Mouse (Mus musculus) urinary bladder, postnatal 25 days (tissue): ENCODE data around the gene Nbea.
"Not testable (repeated sequence)": the region's sequence is repeated elsewhere in the genome, so short reads cannot be mapped to it uniquely, and the experiment has no call there.

Source experiments
- DNase-seq: peaks from one replicate; pipeline ENCODE4 v3.0.0; 2022; ENCODE audit warnings: low spot score

Nbea gene

DNA sequence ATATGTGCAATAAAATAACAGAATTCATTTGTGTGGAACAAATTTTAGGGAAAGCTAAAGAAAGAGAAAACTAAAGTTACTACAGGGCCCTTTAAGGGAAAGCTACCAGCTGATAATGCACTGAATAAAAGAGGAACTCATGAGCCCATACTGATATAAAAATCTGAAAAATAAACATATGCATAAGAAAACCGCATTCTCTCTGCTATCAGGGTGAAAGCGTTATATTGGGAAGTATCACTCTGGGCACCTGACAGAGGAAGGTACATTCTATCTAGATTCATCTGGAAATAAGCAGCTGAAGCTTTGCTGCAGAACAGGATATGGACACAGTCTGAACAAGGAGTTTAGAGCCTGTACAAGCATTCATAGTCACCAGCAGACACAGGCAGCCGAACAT lies 148.9 kb downstream of the Nbea start:
- DNase-seq, result no peak

DNA sequence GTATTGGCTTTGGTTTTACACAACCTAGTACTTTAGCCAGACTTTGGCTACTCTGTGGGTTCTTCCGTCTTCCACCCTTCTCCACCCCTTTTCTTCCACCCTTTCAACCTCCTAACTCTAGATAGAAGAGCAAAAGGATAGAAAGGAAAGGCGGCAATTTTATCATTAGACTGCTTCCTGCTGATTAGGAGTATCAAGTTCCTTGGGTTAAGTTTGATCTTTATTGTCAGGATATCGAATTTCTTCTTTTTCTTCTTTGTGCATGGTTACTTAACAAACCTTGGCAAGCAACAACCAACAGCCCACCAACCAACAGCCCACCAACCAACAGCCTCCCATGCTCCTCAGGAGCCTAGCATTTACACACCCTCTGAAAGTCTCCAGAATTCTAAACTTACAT lies 165.0 kb downstream of the Nbea start:
- DNase-seq, result no peak

DNA sequence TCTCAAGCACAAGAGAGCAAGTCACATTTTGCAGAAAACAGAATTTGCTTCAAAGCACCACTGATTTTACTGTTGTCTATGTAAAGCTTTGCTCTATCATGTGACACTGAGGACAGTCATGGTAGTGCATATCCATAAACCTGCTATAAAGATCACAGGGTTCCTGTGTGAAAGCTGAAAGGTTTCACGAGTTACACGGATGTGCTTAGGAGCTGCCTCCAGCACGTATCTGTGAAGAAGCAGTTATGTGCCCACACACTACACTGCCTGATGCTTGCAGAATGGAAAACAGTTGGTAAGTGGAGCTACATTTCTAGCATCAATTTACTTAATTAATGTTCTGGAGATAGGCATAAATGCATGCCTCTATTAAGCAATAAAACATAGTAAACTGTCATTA lies 172.4 kb downstream of the Nbea start:
- no peak for DNase-seq

DNA sequence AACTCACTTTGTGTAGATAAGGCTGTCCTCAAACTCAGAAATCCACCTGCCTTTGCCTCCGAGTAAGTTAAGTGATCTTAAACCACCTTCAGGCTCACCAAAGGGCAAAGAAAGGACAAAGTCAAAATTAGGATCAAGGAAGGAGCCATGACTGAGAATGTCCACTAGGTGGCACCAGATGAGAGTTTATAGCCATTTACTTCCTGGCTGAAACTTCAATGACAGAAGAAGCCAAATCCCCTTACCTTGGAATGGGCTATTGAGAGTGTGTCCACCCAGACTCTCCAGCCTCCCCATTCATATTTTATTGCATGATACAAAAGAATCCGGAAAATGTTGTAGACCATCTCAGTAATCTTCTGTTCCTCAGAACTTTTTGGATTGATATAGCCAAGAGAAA lies 175.5 kb downstream of the Nbea start:
- peak; percentile 23 for DNase-seq

DNA sequence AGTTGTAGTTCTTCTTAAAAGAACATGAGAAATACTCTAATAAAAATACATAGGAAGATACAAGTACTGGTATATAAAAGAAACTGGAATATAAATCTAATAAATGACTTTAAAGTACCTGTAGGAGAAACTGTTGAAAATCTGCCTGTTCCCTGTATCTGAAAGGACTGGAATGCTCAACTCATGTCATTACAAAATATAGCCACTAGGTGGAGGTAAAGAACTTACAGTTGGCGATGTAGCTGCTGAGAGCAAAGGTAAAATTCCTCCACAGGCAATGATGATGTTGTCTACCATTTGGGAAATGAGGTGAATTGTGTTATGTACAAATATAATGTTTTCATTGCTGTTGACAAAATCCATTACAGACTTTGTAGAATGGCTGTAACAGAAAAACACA lies 183.2 kb downstream of the Nbea start:
- DNase-seq, result no peak

DNA sequence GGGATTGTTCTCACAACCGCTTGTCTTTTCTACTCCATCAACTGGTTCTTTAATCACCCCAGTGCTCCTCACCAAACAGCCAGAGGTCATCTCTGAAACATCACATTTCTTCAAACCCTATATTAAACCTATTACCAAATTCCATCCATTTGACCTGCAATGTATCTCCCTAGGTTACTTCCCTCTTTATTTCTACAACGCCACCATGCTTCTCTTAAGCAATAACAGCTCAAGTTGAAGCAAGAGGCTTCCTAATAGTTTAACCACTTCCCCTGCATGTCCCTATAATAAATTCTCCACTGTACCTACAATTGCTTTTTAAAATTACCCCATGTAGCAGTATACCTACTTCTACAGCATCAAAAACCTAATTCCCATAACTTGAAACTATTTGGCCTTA lies 205.1 kb downstream of the Nbea start:
- DNase-seq, result no peak

DNA sequence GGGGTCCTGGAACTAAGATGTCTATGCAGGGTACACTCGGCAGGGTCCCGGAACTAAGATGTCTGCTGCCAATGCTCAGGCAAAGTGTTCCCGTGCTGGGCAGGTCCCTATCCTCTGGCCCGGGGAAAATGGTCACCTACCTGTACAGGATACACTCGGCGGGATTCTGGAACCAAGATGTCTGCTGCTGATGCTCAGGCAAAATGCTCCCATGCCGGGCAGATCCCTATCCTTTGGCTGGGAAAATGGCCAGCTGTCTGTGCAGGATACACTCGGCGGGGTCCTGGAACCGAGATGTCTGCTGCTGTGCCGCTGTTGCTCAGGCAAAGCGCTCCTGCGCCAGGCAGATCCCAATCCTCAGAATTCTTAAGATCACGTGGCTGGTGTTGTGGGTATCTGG lies 206.5 kb downstream of the Nbea start:
- not testable (repeated sequence) for DNase-seq

DNA sequence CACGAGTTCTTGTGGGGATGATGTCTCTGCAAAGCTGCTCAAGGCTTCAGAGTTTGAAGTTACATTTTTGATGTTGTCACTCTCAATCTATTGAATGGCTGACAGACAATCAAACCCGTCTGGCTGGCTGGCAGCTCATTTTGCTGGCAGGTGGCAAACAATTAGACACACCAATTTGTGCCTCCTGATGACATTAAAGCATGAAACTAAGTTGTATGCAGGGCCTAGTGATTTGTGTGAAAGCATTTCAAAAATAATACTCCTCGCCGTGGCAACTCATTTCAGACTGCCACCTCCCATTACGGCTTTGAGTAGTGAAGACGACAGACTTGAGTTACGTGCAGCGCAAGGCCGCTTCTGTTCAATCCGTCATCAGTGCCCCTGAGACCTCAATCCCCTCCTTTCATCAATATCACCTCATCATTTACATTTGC lies 217.8 kb downstream of the Nbea start:
- DNase-seq, result no peak

DNA sequence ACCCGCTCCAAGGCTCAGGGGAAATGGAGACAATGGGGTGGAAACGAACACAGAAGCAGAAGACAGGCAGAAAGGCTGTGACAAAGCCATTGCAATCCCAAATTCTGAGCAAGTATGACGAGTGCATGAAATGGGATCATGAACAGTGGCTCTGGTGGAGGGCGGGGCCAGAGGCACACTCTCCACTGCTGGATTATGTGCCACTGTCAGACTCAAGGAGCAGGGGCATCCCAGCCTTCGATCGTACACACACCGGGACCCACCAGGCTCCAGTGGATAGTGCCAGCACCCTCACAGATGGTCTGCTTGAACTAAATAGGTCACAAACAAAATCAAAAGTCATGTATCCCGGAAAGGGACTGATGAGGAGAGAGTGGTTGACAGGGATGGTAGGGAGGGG lies 220.5 kb downstream of the Nbea start:
- no peak for DNase-seq

DNA sequence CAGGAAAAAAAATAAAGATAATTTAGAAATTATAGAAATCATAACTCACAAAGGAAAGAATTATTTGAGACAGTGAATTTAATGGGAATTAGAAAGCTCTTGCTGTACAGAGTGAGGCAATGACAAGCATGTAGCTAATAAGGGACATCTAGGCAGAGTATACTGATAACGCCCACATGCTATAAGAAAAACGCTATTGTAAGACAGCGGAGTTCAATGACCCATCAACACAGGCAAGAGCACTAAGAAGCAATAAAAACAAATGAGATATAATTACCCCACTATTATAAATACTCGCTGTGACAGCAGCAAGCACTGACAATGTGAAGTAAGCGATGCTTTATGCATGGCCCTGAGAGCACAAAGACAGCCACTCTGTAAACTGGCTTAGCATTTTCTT lies 233.5 kb downstream of the Nbea start:
- DNase-seq, result no peak

DNA sequence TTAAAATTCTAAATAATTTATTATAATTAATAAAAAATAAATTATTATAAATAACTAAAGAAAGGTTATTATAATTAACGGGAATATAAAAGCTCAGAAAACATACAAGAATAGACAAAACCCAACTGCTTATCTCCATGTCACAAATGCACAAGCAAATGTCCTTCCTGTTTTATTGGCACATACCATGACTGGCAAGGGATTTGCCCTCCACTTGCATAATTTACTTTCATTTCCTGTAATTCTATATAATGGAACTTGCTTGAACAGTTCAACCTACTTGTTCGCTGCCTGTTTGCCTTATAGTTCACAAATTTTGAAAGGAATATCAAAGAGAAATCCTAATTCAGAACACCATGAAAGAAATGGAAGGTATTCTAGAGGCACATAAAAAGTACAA lies 234.4 kb downstream of the Nbea start:
- DNase-seq, result no peak

DNA sequence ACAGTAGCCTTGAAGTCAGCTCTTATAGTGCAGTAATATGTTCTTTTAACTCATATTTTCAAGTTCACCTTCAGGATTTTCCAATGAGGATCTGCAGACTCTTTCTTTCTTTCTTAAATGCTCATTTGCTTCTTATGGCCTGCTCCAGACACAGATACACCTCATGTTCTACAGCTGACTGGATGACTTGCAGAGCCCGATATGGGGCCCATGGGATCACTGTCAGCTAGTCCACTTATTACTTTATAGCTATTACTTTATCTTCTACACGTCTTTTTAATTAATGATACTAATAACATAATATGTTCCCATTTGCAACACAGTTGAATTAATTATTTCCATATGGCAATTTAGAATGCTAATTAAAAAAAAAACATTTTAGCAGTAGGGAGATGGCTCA lies 256.2 kb downstream of the Nbea start:
- no peak for DNase-seq

DNA sequence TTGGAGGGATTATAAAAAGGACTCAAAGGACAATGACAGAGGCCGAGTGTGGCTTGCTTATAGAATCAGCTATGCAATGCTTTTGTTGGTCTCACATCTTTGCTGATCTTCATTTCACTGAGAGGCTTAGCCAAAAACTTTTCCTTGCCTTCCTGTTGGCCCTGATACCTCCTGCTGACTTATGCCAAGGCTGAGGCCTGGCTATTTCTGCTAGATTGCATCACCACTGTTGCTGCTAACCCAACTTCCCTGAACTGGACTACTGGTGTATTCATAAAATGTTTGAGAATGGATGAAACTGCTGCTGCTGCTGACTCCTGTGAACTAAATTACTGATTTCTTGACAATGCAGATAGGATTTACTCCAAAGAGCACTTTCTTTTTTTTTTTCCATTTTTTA lies 274.2 kb downstream of the Nbea start:
- no peak for DNase-seq

DNA sequence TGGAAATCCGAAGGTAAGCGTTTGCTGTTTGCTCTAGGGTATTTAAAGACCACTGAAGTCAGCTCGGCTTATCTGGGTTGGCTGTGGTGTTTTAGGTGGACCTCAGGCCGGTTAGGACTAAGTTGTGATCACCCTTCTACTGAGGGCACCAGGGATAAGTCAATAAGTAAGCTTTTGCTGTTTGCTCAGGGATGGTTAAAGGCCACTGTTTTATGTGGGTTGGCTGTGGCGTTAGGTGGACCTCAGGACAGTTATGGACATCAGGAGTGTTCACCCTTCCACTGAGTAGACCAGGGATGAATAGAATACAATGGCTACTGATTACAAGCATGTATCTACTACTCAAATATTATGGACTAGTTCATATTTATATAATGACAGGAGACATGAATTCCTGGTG lies 292.9 kb downstream of the Nbea start:
- DNase-seq, result no peak

DNA sequence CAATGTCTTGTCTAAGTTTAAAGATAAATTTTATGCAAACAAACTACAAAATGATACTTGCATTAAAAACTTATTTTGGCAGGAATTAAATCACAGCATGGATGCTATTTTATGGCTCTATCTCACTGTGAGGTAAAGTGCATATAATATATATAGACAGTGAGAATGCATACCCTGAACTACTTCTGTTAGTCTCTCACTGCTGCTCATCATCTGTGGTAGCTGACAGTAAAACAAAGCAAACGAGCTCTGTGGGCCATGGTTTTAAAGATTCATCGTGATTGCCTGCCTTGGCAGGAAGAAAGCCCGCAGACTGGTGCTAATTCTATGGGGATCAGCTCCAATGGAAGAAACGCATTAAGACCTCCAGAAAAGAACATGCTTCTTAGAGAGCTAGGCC lies 294.3 kb downstream of the Nbea start:
- no peak for DNase-seq

DNA sequence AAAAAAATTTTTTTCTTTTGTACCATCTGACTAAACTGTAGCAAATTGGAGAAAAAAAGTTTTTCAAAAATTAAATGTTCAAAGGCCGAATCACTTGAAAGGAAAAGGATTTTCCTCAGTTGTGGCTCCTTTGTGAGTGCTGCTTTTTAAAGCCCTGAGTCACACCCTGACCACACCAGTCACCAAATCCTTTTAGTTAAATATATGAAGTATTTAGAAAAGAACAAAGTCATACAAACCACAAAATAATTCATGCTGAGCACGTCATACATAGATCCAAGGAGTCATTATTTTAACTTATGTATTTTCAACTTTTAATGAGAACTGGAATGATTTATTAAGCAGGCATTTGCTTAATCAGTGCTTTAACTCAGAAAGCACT lies 295.7 kb downstream of the Nbea start:
- no peak for DNase-seq

DNA sequence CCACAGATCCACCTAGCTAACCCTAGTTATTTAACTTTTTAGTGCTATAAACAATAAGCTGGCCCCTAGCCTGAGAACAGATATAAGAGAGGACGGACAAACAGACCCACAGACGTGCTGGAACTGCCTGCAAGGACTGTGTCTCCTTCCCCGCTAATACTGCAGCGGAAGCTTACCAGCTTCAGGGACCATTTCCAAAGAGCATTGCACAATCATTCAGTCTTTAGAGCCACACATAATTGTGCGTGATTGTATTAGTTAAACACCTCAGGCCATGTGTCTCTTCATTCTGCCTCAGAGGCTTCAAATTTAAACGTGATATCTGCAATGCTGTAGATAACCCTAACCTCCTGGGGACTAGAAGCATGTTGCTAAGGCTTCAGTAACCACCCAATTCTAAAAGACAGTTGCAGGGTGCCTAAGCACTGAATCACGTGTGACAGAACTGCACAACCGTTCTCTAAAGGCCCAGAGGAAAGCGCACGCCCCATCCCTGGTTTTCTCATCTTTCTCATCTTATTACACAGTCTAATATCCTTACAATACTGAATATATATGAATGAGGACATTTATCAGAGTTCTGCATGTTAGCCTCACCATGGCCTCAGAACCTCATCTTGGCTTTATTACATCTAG lies 296.2 kb downstream of the Nbea start:
- DNase-seq, result no peak

DNA sequence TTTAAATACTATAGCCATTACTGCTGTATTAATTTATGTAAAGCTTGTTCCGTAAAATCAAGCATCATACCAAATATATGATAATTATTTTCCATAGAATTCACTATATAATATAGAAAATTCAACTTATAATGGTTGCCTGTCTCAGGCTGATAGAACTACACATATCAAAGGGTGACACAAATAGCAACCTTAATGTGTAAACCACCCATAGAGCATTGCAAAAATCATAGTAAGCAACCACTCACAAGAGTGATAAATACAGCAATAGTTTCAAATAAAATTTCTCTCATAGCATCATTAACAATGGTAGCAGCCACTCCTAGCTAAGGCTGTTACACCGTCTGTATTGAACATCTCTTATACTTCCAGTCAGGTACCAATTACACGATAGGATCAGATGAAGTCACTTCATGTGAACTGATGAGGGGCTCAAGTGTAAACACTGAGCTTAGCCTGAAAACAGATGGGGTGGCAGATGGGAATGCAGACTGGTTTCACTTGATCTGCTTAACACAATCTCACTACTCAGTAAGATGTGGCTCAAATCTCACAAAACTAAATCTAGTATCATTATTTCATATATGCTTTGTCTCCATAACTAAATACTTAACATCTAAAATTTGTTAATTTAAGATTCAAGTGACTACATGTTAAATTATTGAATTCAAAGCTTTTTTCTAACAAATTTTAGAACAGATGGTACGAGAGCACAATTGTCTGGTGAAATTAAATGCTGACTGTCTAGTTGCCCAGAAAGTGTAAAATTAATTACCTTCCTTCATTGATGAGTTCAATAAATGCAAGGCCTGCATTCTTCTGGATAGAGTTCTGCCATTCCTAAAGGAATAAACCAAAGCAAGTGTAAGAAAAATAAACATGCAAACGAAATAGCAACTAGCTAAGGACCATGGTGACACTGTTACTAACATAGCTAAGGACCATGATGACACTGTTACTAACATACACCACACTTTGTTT lies 310.3 kb downstream of the Nbea start:
- DNase-seq, result no peak

DNA sequence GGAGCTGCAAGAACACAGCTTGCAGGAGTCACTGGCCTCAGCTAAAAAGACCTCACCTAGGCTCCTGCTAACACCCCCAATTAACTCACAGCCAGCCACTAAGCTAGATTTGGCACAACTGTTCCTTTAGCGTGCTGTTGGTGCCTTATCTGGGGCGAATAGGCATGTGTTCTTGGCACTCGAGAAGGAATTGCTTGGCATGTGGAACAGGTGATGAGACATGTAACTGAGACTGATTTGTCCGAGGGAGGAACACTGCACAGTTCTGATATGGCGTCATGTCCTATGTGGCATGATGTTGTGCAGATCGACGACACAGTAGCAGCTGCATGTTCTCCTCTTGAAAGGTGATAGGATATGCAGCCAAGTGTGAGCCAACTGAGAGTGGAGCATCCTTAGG lies 331.0 kb downstream of the Nbea start:
- DNase-seq, result no peak

DNA sequence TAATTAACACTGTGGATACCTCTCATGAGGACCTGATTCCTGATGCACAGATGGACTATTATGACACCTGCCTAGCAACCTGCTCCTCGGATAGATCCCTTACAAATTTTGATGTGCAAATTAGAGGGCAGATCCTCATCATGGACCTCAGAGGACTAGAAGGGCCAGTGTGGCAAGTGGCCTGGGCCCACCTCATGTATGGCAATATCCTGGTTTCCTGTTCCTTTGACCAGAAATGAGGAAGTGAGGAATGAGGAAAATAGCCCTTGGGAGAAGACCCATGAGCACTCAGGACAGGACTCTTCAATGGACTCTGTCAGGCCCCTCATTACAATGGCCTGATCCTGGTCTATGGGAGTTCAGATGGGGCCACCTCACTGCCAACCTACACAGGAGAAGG lies 336.4 kb downstream of the Nbea start:
- DNase-seq, result no peak

DNA sequence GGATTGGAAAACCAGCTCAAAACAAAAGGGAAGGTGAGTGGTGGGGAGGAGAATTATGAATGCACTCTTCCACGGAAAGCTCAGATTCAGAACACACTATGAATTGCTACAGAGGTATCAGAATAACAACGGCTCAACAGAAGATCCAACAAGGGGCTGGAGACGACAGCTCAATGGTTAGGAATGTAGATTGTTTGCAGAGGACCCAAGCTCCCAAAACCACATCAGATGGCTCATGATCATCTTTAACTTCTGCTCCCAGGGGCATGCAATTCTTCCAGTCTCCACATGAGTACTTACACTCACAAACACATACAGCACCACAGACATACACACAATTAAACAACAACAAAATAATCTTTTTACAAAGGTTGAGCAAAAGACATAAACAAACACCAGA lies 346.3 kb downstream of the Nbea start:
- no peak for DNase-seq

DNA sequence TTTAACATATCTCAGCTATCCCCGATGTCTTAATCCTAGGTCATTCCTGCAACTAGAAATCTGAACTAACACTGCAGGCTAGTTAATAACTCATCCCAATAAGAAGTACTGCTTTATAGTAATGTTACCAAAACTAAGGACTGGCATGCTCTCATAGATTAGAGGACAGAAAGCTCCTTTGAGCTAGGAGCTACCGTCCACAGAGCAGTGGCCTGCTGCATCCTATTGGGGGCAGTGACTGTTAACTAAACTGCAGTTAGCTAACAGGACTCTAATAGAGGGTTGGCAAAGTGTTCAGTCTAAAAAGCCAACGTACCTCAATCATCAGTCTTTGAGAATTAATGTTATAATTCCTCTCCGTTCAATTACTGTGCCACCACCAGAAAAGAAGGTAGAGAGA lies 348.3 kb downstream of the Nbea start:
- no peak for DNase-seq

DNA sequence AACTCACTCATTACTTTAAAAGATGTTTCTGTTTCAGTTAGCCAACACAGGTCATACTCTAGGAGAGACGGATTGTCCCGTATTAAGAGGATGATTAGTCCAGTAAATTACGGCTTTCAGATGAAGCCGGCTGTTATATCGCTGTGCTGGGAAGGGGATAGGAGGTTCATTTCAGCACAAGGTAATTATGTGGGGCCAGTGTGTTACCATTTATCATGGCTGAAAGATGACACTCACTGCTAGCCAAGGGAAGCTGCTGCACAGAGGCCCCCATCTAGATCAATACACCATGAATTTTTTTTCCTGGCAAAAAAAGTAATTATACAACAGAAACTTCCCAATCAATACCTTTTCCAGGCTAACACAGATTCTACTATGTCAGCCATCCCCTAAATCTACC lies 353.3 kb downstream of the Nbea start:
- no peak for DNase-seq
